Mouse (Mus musculus) cerebellum, adult 11 months (tissue): Measurements from ENCODE around the gene Rps6kc1.
A peak's percentile ranks its signal among the peaks of the same experiment; 100 is the strongest.
"Not testable (repeated sequence)": the region's sequence is repeated elsewhere in the genome, so short reads cannot be mapped to it uniquely, and the experiment has no call there.

Source experiments
- DNase-seq: peaks from one replicate; pipeline ENCODE4 v3.0.0; 2022

The Rps6kc1 gene

DNA sequence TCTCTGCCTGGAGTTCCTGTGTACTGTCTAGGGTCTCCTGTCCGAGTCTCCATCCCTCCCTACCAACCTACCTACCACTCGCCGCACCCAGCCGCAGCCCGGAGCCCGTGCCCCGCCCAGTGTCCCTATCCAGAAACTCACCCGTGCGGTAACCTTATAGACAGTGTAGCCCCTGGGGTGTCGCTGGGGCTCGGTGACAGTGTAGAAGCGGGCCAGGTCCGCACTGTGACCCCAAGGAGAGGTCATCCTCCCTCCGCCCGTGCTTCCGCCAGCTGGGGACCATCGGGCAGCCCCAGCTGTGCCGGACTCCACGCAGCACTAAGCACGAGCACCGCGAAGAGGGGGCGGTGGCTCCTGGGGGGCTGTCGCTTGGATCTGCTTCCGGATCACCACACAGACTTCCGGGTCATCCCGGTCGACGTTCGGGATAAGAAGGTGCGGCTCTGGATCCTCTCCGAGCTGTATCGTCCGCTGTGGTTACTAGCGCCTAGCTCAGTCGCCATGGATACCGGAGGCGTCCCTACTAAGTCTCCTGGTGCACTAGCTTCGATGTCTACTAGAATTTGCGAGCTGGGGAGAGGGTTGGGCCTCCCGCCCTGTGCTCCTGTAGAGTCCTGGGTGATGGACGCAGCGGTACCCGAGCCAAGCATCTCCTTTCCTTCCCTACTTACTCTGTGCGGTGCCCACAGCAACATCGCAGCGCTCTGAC lies at the start of gene Rps6kc1:
Gene Rps6kc1, minus strand, starts transcription at position 356 of the 709 bp plus-strand sequence.
- DNase-seq, result peak; percentile 77

DNA sequence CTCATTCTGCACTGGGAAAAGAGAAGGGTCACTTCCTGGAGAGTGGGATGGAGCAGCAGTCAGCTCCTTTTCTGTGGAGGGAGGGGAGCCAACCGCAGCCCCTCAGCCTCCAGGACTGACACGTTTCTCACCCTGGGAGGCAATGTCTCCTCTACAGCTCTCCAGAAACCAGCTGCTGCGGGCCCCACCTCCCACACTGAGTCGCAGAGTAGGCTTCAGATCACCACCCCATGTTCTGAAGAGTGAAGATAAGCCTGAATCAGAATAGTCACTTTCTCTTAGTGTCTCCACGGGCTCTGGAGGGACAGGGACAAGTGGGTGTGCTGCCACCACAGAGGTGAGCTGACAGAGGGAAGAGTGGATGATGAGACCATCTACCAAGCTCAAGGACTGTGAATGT lies 47.3 kb upstream of the Rps6kc1 start:
- no peak for DNase-seq

DNA sequence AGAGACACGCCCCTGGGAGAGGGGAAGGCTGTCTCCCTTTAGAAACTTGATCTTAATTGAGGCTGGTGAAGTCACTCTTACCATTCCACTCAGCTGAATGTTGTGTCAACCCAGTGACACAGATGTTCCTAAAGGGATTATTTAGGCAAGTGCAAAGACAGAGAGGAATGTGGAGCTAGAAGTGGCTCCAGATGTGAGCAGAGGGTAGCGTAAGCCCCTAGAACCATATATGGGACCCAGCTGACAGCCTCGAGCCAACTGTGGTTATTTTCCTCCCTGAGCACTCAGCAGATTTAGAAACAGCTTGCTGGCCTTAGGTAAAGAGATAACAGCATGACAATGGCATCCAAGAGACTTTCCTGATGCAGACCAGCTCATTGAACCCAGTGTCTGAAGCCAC lies 41.4 kb upstream of the Rps6kc1 start:
- DNase-seq, result no peak

DNA sequence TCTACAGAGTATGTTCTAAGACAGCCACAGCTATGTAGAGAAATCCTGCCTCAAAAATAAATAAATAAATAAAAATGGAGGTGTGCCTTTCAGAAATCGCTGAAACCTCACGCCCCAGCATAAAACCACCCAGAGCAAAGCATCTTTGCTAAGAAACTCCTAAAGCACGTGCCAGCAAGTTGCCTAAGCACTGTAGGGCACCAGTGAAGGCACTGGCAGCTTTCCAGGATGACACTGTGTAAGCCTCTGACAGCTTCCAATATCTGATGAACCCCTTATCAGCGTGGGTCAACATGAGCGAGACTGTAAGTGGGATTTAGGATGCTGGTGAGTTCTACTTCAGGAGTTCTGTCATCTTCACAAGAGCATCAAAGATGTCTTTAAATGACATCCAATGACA lies 39.4 kb upstream of the Rps6kc1 start:
- no peak for DNase-seq

DNA sequence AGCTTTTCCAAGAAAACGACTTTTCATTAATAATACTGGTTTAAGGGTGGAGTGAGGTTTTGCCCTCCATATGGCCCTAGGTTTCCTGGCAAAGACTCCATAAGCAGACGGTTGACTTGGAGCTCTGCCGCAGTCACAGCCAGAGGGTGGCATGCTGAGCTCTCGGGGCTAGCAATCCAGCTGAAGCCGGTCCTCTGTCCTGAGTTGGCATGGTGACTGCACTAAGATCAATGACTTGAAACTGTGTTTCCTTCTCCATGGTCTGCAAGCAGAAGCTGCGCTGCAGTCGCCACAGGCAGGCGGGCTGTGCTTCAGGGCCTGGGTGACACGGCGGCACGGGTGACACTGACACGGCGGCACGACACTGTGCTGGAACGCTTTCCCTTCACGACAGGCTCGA lies 37.3 kb upstream of the Rps6kc1 start:
- peak; percentile 48 for DNase-seq

DNA sequence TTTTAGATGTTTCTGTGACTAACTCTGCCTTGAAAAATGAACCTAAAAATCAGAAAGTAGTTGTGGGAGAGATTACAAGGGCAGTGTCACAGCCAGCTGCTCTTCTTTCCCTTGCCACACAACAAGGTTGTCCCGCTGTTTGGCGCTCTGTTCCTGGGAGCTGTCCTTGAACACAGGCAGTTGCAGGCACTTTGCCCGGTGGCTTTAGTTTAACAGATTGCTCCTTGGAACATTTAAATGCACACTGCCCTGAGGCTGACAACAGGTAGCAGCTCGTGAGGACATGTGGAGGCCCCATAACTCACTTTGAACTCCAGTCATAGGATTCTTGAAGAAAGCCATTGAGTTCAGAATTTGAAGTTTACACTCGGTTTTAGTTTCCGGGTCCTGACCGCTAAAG lies 36.9 kb upstream of the Rps6kc1 start:
- peak; percentile 32 for DNase-seq

DNA sequence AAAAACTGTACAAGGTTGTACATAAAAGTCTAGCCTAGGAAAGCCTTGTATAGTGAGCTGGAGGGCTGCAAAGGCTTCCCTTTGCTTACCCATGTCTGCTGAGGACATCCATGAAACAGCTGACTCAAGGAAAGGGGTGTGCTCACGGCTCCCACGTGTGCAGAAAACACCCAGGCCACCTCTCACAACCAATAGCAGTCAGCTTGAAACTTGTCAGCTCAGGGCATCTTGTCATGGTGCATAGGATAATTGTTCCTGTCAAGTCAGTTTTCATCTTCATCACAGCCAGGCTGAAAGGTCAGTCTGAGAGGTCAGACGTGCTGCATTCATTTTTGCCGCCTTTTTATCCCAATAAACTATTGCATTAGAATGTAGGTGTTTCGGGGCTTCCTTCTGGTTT lies 36.4 kb upstream of the Rps6kc1 start:
- no peak for DNase-seq

DNA sequence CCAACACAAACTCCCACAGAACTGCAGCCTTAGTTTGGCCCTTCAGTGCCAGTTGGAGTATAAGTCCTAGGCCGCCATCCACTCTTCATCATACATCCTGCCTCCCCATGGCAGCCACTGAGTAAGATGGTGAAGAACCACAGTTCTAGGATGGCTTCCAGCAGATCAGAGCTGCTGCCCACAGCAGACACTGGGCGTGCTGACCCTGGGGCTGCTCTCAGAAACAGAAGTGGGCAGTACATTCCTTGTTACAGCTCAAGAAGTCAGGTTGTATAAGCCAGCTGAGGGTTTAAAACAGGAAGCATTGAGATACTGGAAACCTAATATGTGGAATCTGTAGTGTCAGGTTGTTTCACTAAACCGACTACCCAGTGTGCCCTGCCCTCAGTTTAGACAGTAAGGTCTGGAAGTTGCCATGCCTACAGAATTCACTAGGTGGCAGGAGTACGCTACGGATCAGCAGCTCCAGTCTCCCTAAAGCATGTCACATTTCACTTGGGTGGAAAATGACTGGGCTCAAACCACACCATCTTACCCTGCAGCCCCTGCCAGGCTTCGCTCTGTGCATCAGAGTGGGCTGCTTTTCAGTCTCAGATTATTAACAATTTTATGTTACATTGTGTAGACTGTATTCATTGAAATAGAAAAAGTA lies 32.7 kb upstream of the Rps6kc1 start:
- peak; percentile 58 for DNase-seq

DNA sequence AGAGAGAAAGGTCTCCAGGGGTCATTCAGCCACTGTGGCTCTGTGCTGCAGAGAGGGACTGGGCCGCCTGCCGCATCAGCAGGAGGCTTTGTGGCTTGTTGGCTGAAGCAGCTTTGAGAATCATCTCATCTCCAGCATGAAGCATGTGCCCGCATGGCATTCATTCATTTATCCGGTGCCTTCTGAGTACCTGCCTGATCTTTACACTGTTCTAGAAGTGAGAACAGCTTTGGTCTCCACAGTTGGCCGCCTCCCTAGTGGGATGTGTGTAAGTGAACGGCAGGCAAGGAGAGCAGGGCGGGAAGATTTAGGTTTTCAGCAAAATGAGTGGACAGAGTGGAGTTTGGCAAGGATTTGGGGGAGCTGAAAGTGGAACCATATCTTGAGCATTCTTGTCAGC lies 28.2 kb upstream of the Rps6kc1 start:
- DNase-seq, result peak; percentile 39

DNA sequence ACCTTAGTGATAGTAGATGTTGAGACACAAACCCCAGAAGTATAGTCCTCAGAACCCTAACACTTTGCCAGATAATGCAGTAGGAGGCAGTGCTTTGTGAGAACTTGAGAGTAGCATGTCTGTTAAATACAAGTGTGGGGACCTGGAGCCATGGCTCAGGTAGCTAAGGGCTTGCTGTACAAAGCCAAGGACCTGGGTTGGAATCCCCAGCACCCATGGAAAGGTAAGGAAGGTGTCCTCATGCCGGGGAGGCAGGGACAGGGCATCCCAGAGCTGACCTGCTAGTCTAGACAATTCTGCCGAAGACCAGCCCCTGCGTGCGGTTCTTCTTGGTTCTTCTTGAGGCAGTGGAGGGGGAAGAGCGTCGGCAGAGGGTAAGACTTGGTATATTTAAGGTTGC lies 18.6 kb upstream of the Rps6kc1 start:
- DNase-seq, result no peak

DNA sequence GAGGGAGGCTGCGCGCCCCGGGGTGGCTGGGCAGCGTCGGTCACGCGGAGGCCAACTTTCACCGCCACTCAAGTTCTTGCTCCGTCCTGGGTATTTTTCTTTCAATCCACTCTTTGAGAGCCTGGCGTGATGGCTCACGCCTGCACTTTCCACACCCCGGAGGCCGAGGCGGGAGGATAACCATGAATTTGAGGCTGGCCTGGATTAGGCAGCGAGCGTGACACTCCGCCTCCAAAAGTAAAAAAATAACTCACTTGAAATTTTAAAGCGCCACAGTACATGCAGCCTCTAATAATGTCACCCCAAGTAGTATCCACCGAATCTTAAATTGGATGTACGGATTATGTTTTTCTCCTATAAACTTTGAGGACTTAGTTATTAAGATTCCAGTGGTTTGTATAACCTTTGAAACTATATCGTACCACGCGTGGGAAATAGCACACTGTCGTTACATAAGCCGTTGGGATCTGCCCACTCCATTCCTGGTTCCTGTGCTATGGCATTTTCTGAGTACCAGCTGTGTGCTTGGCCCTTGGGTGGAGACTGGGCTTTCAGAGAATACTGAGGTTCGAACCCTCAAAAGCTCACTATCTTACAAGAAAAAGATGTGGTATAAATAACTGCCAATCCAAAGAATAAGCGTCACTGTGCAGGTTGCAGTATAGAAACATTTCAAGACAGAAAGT lies 17.6 kb upstream of the Rps6kc1 start:
- DNase-seq, result peak; percentile 38

DNA sequence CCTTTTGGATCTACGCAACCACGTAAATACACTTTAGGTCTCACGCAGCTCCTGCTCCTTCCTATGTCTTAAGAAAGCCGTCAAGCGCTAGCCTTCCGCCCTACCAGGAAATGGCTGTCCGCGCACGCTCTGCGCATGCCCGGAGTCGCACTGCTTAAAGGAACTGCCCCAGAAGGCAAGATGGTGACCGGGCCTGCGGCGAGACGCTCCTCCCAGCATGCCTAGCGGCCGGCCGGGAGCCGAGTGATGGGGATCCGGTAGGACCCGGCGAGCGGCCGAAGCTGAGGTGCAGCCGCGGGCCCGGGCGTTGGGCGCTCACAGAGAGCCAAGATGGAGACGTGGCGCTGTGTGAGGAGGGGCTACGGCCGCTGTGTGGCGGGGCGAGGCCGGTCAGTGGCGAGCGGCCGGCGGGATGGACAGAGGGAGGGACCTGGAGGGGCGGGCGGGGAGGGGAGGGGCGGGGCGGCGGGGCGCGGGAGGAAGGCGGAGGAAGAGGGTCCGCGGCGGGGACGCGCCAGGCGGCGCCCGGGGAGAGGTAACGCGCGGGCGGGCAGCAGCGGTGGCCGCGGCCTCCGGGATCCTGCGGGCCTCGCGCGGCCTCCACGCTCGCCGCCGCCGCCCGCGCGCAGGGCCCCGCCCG lies 16.9 kb upstream of the Rps6kc1 start:
- peak; percentile 97 for DNase-seq

DNA sequence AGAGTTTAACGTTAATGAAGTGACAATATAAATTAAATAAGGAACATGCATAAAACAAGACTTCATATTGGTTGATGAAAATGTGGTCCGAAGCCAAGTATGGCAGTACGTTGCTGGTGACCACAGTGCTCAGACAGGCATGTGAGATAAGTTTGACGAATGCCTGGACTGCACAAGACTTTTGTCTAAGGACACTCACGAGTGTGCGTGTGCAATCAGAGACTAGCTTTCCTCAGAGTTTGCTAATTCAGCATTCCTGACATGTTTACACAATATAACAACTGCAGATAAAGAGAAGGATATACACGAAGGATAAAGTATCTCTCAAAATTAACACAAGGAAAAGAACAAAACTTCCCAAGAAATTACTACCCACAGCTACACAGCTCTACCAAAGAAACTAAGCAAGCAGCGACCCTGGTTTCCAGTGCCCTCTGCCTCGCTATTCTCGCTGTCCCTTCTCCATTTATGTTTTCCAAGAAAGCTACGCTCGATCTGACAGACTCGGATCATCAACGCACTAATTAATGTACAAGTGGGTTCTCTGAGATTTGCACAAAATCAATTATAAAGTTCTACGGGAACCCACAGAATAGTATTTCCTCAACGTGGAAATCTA lies 16.3 kb upstream of the Rps6kc1 start:
- no peak for DNase-seq

DNA sequence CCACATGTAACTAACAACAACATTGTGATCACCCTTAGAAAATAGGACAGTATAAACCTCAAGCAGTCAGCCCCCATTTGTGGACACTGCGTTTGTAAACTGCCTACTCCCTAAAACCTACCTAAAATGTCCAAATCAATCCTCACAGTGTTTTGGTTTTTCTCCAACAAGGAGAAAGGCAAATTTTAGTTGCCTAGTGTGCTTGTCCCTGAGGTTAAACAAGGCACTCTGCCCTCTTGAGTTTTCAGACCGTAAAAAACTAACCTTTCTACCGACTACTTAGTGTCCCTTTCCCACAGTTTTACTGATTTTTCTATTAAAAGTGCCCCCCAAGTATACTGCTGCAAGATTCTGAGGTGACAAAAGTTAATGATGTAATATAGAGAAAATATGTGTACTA lies 15.7 kb upstream of the Rps6kc1 start:
- DNase-seq, result no peak

DNA sequence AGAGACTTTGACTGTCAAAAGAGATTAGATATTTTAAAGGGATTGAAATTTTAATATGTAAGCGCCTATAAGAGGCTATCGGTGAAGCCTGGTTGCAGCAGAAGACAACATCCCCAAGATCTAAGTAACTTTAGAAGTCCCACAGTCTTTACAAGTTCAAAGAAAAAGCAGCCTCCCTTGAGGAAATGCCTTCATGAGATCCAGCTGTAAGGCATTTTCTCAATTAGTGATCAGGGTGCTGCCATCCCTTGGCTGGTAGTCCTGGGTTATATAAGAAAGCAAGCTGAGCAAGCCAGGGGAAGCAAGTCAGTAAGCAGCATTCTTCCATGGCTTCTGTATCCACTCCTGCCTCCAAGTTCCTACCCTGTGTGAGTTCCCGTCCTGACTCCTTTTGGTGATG lies 13.2 kb upstream of the Rps6kc1 start, which contains the start of gene Angel2:
Gene Angel2, plus strand, starts transcription at position 301 of the 400 bp plus-strand sequence.
- DNase-seq, result not testable (repeated sequence)

DNA sequence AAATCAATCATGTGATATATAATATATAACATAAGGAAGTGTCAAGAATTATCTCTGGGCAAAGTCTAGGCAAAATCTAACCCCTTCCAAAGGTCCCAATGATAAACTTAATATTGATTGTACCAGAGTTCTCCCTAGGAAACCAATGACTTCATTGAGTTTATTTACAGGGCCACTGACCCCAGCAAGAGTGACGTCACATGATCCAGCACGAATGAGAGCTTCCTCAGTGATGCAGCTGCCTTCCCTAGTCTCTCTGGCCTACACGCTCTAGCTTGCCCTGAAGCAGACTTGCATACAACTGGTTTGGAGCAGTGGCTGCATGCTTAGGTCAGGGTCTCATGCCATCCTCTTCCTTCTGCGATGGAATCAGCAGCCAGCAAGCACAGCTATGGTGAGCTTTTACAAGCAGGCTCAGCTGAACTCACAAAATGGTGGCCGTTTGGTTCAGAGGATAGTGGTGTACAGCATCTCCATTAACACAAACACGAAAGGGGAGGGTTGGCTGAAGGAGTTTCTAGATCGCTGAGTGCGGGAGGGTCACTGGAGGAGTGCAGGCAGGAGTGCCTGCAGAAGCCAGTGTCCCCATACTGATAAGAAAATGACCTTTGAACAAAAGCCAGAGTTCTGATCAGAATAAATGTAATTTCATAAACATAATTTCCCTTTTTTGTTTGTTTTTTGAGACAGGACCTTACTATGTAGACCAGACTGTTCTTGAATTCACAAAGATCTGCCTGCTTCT lies 8.3 kb upstream of the Rps6kc1 start:
- DNase-seq, result no peak

DNA sequence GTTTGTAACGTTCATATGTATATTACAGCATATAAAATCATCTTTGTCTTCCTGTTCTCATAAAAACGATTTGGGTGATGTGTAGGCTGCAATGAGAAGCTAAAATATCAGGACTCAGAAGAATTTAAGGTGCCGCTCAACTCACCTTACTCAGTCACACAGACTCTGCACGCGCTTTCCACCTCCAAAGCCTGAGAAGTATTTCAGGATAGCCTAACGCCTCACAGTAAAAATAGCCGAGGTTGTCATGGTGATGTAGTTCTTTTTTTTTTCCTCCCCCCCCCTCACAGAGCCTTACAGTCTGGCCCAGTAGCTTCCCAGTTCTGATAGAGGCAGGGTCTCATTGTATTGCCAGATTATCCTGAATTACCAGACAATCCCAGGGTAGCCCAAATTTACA lies 7.4 kb upstream of the Rps6kc1 start:
- no peak for DNase-seq

DNA sequence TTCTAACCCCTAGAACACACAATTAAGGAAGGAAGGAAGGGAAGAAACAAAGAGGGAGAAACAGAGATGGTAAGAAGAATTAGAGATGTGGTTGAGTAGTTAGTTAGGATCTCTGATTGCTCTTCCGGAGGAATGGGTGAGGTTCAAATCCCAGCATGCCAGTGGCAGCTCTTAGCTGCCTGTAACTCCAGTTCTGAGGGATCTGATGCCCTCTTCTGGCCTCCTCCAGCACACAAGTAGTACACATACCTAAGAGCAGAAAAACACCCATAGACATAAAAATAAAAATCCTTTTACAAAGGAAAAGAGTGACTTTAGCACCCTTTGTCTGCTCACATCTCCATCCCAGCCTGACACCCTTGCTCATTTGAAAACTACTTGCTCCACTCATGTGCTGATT lies 1.1 kb upstream of the Rps6kc1 start:
- DNase-seq, result no peak

DNA sequence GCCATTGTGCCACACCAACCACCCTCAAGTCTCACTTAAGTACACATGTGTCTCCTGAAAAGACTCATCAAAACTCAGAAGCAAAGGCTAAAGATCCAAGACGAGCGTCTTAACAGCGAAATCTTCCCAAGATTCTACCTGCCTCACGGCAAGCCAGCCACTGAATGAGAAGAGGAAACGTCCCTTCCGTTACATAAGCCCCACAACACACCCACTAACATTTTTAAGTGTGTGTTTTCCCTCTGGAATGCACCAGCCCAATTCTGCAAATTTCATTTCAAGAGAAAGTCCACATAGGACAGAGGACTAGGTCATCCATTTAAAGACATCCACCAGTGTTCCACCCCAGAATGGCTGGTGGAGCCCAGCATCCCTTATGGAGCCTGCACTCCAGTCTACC lies 734 bp downstream of the Rps6kc1 start:
- DNase-seq, result no peak

DNA sequence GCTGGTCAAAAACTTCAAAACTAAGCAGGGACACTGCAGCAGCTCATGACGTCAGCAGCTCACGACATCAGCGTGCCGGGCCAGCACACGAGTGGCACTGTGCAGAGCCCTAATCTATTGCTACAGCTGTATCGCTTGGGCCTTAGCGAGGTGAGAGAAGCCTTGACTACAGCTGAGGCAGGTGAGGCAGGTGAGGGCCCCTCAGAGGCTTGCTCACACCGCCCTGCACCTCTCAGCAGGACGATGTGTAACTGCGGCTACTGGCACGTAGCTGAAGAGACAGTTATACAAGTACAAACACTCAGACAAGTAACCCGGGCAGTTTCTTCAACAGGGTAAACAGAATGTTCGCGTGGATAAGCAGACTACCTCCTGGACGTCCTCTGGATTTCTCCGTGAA lies 6.9 kb downstream of the Rps6kc1 start:
- no peak for DNase-seq

DNA sequence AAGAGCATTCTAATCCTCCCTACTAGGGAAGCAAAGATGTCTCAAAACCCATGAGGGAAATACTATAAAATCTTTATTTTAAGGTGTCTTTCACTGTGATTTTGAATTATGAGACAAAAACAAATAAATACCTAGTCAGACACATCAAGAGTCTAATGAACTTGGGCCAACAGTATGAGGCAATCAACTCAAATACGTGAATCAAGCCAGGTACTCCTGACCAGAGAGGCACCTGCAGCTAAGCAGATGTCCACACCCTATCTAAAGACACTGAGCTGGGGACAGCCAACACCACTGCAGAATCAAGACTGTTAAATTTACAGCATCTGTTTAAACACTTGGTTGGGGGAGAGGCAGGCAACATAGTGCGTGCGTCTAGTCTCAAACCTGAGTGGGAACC lies 7.4 kb downstream of the Rps6kc1 start:
- DNase-seq, result no peak

DNA sequence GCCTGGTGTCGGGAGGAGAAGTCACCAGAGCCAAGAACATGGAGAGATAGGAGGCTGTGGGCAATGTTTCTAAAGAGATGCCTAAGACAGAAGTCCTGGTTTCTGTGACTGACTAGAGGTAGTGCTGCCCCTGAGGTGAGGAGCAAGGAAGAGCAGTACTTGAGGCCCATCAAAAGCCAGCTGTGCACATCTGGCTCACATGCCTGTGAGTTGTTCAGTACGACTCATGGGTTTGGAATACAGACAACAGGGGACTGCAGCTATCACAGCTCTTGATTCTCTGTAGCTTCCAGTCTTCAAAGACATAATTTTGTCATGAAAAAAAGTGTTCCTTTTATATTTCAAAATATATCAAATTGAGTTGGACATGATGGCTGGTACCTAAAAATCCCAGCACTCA lies 10.5 kb downstream of the Rps6kc1 start:
- no peak for DNase-seq
